Mouse (Mus musculus) intestine, embryonic 16.5 days (tissue): ENCODE data around the gene Stx2. TPM values are rescaled to one million over a fixed set of nuclear protein-coding genes. Genes with fewer than 3 reads are reported as not detected.

Experiments
- ATAC-seq: fragments of 200-750 bp; cut with Nextera tagmentation; 2 replicates; pipeline ENCODE4 v1.8.0; 2017; ENCODE audit warnings: moderate TSS enrichment, moderate library complexity
- H3K27ac ChIP-seq: fragments of 300-500 bp; sonication (generic); 2 replicates; pipeline ENCODE4 v1.5.1; 2014; ENCODE audit warnings: mild to moderate bottlenecking, low read length
- H3K27me3 ChIP-seq: fragments of 300-500 bp; sonication (generic); replicated peaks from 2 replicates; pipeline ENCODE4 v1.6.1; 2014; ENCODE audit warnings: low read length, control low read depth, mixed read lengths; ENCODE audit not compliant: control insufficient read depth, insufficient read depth
- H3K36me3 ChIP-seq: fragments of 300-500 bp; sonication (generic); 2 replicates; pipeline ENCODE4 v1.6.1; 2014; ENCODE audit warnings: low read length, control low read depth; ENCODE audit not compliant: control insufficient read depth, insufficient read depth
- H3K4me1 ChIP-seq: fragments of 300-500 bp; sonication (generic); 2 replicates; pipeline ENCODE4 v1.6.1; 2014; ENCODE audit warnings: low read length, control low read depth, mixed read lengths; ENCODE audit not compliant: control insufficient read depth, insufficient read depth
- H3K4me2 ChIP-seq: fragments of 300-500 bp; sonication (generic); 2 replicates; pipeline ENCODE4 v1.6.1; 2014; ENCODE audit warnings: low read depth, low read length, control low read depth
- H3K4me3 ChIP-seq: fragments of 300-500 bp; sonication (generic); 2 replicates; pipeline ENCODE4 v1.5.1; 2014; ENCODE audit warnings: mild to moderate bottlenecking, low read length
- H3K9ac ChIP-seq: fragments of 300-500 bp; sonication (generic); 2 replicates; pipeline ENCODE4 v1.6.1; 2014; ENCODE audit warnings: low read depth, low read length
- H3K9me3 ChIP-seq: fragments of 300-500 bp; sonication (generic); 2 replicates; pipeline ENCODE4 v1.6.1; 2016; ENCODE audit warnings: low read length, control low read depth; ENCODE audit not compliant: control insufficient read depth
- WGBS: fragments of 180-500 bp; shearing (Covaris S2); extraction: QIAGEN DNeasy Blood & Tissue Kit; methylation state at CpG from one replicate; pipeline ENCODE4 v1.1.7; 2014; 5-methylcytosine and 5-hydroxymethylcytosine counted together
- polyA plus RNA-seq: library from polyadenylated mRNA; unstranded; fragments of >200 nt; fragmentation: Nextera tagmentation; extraction: Ambion mirVana; gene quantifications from 2 replicates; pipeline ENCODE4 v1.2.1, GENCODE M21; 2015

The Stx2 gene
- 18.6 and 19.9 TPM in 2 replicates for polyA plus RNA-seq

- Histone ChIP-seq H3K36me3 (no peaks in the 10 kb centered on the region), H3K4me1 (peaks cover 18% of the 10 kb centered on the region), H3K4me2 (peak within 1 kb of the TSS; percentile 89), H3K4me3 (peak within 1 kb of the TSS; percentile 80), H3K9me3 (no peaks in the 10 kb centered on the region), H3K27ac (peak within 1 kb of the TSS; percentile 18; the same call in 1 of the 2 replicates), H3K9ac (peak within 1 kb of the TSS; percentile 79), H3K27me3 (no peaks in the 10 kb centered on the region)
- WGBS = under 1% methylated on average over 39 of the region's 39 CpGs
- peak; percentile 96 for ATAC-seq
These were observed at the start of gene Stx2 for GRCm38 (mm10) chr5:129008412-129008826. TSS of gene Stx2 (minus strand) at chr5:129008574.

DNA sequence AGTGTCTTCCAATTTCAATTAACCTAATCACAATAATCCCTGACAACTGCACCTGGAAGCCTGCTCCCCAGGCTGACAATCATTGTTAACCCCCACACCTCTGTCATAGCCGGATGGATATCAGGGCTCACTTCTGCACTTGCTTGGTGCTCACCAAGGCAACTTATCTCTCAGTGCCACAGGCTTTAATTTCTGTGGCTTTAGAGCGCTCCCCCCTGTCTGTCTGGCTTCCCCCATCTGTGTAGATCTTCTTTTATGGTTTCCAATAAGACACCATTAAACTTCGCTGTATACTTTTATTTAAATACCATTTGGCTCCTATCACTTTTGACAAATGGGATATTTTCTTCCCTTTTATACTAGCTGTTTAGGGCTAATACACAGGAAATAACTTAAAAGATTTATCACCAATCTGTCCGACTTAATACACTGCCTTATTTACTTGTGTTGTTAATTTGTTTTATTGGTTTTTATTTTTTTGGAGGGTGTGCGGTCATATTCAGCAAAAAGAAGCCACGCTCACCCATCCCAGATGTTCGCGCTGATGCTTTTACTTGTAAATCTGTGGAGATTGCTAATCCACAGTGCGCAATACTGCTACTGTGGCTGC lies 46.4 kb upstream of the Stx2 start:
- 70% methylated on average over 9 of the region's 9 CpGs for WGBS
- H3K27me3 ChIP-seq = no peaks in the 10 kb centered on the region; the same call in 1 of the 2 replicates
- H3K4me1 ChIP-seq = no peaks in the 10 kb centered on the region
- ATAC-seq = no peak
- no peaks in the 10 kb centered on the region for H3K9me3 ChIP-seq
- H3K36me3 ChIP-seq = no peaks in the 10 kb centered on the region
- H3K4me2 ChIP-seq = no peak overlapping the region
- no peak overlapping the region for H3K9ac ChIP-seq
- no peak overlapping the region for H3K4me3 ChIP-seq
- no peak overlapping the region for H3K27ac ChIP-seq

DNA sequence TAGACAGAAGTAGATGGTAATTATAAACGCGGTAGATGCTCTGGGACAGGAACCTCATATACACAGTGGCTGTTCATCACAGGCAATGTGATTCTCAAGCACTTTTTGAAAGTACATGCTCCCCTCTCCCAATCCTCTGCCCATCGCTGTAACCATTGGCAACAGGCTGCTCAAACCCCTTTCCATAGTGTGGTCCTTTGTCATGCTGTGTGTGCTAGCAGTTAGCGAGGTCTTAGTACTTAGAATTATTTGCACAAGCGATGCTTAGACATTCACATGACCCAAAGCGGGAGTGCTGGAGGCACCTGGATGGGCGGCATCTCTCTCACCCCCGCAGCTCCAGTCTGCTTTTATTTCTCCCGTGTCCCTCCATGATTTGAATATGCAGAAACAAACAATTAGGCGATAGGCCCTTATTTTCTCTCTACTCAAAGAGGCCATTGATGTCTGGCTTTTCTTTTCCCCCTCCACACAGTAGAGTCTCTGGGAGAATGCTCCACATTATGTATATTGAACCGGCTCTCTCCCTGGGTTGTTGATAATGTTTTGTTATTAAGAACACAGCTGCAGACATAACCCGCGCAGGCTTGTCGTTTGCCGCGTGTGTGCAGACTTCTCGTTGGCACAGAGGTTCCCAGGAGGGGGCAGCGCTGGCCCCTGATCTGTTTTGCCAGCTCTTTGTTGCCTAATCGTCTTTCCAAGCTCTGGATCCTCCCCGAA lies 44.4 kb upstream of the Stx2 start:
- no peak for ATAC-seq
- WGBS = 25% methylated on average over 20 of the region's 20 CpGs

GRCm38 (mm10) chr5:129051910-129052309 lies 43.5 kb upstream of the Stx2 start:
- ATAC-seq = no peak
- no peak overlapping the region for H3K4me2 ChIP-seq
- no peaks in the 10 kb centered on the region for H3K9me3 ChIP-seq
- no peaks in the 10 kb centered on the region for H3K4me1 ChIP-seq
- WGBS = 78% methylated on average over 3 of the region's 3 CpGs
- H3K4me3 ChIP-seq = no peak overlapping the region
- H3K27ac ChIP-seq = no peak overlapping the region
- H3K36me3 ChIP-seq = no peaks in the 10 kb centered on the region
- no peaks in the 10 kb centered on the region for H3K27me3 ChIP-seq
- no peak overlapping the region for H3K9ac ChIP-seq

More for the DNA sequence above, 44.4 kb upstream of the Stx2 start:
- no peak overlapping the region for H3K4me3 ChIP-seq
- no peak overlapping the region for H3K27ac ChIP-seq
- H3K9me3 ChIP-seq = no peaks in the 10 kb centered on the region
- no peak overlapping the region for H3K4me2 ChIP-seq
- H3K36me3 ChIP-seq = no peaks in the 10 kb centered on the region
- no peaks in the 10 kb centered on the region; the same call in 1 of the 2 replicates for H3K27me3 ChIP-seq
- H3K9ac ChIP-seq = no peak overlapping the region
- H3K4me1 ChIP-seq = no peaks in the 10 kb centered on the region

DNA sequence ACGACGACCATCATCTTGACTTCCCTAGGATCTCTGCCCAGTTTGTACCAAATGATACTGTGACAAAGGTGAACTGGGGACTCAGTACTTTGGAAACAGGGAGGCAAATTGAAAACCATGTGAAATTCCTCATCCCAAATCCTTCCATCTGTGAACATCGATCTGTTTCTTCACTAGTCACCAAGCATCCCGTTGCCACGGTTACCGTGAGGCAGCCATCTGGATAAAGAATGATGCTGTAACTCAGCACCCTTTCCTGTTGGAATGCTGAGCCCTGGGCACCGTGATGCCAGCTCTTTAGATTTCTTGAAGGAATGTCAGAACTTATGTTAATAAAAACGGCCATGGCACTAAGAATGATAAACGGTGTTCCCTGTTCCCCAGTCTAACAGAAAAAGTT lies 41.0 kb upstream of the Stx2 start:
- WGBS = 72% methylated on average over 9 of the region's 9 CpGs
- no peak overlapping the region for H3K4me3 ChIP-seq
- no peak for ATAC-seq

DNA sequence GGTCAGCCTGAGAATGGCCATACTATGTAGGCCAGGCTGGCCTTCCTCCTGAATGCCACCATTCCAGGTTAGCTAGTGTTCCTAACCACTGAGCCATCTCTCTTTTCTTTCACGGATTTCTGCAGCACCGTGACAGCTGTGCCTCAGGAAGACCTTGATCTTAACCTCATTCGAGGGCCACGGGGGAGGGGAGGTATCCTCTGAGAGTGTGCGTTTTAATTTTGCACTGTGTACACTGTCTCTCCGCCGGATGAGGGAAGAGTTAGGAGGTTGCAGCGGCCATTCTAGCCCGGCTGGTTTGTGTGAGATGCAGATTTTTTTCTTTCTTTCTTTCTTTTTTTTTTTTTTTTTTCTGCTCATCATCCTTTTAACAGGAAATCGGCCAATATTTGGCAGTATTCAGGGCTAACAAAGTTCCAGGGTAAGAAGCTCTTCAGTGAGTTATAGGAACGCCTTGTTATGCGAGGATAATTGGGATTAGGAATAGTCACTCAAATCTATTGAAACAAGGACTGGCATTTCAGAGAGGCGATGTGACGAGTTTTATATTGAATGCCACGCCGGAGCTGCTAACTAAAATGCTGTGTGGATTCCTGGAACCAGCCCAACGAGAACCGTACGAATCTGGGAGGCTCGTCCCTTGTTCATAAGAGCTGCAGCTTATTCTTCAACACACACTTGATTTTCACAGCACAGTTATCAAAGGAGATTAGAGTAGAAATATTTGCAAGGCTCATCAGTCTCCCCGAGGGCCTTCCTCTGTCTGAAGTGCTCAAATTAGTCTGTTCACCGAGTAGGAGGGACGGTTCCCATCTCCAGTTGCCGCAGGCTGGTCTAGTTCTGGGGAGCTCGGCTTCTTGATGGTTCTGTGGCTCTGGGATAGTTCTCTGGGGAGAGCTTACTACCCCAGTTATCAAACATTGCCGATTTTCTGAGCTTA lies 37.5 kb upstream of the Stx2 start:
- no peaks in the 10 kb centered on the region for H3K36me3 ChIP-seq
- ATAC-seq = no peak
- no peak overlapping the region for H3K4me3 ChIP-seq
- no peaks in the 10 kb centered on the region for H3K27me3 ChIP-seq
- no peak overlapping the region for H3K27ac ChIP-seq
- 62% methylated on average over 26 of the region's 26 CpGs for WGBS
- H3K4me1 ChIP-seq = no peaks in the 10 kb centered on the region
- no peak overlapping the region for H3K9ac ChIP-seq
- no peaks in the 10 kb centered on the region for H3K9me3 ChIP-seq
- no peak overlapping the region for H3K4me2 ChIP-seq

More for the DNA sequence above, 41.0 kb upstream of the Stx2 start:
- no peaks in the 10 kb centered on the region for H3K4me1 ChIP-seq
- H3K27ac ChIP-seq = no peak overlapping the region
- no peaks in the 10 kb centered on the region for H3K9me3 ChIP-seq
- no peaks in the 10 kb centered on the region for H3K36me3 ChIP-seq
- no peak overlapping the region for H3K4me2 ChIP-seq
- no peaks in the 10 kb centered on the region for H3K27me3 ChIP-seq
- no peak overlapping the region for H3K9ac ChIP-seq

DNA sequence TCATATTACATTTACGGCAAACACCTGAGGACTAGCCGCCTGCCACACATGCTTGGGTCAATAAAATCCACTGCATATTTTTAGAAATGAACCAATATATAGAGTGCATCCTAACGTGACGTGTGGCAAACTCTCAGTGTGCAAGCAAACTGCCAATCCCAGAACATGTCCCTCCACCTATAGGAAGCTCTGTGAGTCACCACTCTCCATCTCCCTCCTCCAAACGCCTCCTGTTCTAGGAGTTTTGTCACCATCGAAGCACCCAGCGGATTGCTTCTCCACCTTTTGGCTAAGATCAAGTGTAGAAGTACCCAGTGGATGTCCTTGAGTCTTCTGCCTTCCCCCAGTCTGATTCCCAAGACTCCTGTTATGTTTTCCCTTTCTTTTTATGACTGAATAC lies 29.4 kb upstream of the Stx2 start:
- 74% methylated on average over 7 of the region's 7 CpGs for WGBS
- 0 out of 2 replicates have a peak, but pooled peaks cover 2% of the 10 kb centered on the region for H3K9me3 ChIP-seq
- H3K27ac ChIP-seq = no peak overlapping the region
- H3K36me3 ChIP-seq = no peaks in the 10 kb centered on the region
- H3K4me2 ChIP-seq = no peak overlapping the region
- no peak for ATAC-seq
- H3K27me3 ChIP-seq = no peaks in the 10 kb centered on the region
- H3K4me1 ChIP-seq = no peaks in the 10 kb centered on the region
- H3K4me3 ChIP-seq = no peak overlapping the region
- no peak overlapping the region for H3K9ac ChIP-seq

GRCm38 (mm10) chr5:129036678-129037077 lies 28.3 kb upstream of the Stx2 start:
- WGBS = 86% methylated on average over 5 of the region's 5 CpGs
- no peak overlapping the region for H3K4me3 ChIP-seq
- no peak for ATAC-seq
- H3K9ac ChIP-seq = no peak overlapping the region
- 0 out of 2 replicates have a peak, but pooled peaks cover 2% of the 10 kb centered on the region for H3K9me3 ChIP-seq
- no peaks in the 10 kb centered on the region for H3K36me3 ChIP-seq
- H3K27me3 ChIP-seq = no peaks in the 10 kb centered on the region
- H3K27ac ChIP-seq = no peak overlapping the region
- H3K4me1 ChIP-seq = no peaks in the 10 kb centered on the region
- no peak overlapping the region for H3K4me2 ChIP-seq

DNA sequence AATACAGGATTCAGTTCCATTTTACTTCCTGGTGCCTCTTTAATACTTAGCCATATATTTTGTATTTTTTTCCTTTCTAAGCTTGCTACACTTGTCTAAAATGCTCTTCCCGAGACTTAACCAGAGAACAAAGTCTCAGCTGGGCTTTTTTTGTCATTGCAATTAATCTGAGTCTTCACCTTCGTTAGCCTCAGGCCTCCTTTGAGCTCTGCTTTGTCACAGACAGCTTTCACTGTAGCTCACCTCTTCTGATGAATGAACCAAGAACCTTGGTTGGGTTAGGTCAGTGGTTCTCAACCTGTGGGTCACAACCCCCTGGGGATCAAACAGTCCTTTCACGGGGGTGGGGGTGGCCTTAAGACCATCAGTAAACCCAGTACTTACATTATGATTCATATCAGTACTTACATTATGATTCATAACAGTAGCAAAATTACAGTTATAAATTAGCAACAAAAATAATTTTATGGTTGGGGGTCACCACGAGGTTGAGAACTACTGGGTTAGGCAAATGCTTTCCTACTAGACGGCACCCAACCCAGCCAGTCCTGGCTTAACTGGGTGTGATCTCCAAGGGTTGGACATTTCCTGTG lies 20.9 kb upstream of the Stx2 start:
- no peak for ATAC-seq
- Histone ChIP-seq H3K27ac (no peak overlapping the region), H3K27me3 (no peaks in the 10 kb centered on the region), H3K4me1 (no peaks in the 10 kb centered on the region), H3K36me3 (0 out of 2 replicates have a peak, but pooled peaks cover 4% of the 10 kb centered on the region), H3K4me2 (no peak overlapping the region), H3K4me3 (no peak overlapping the region), H3K9me3 (no peaks in the 10 kb centered on the region), H3K9ac (no peak overlapping the region)
- 70% methylated on average over 5 of the region's 5 CpGs for WGBS
